Mouse (Mus musculus): Measurements from ENCODE around the gene Zfp511. TPM values are rescaled to one million over a fixed set of nuclear protein-coding genes. Genes with fewer than 3 reads are reported as not detected.
A peak's percentile ranks its signal among the peaks of the same experiment; 100 is the strongest.

Gene Zfp511
- 10 to 100 TPM; 20.2 to 21.9 TPM for total RNA-seq (2021)
- long read RNA-seq, experiment 1, transcript Zfp511-201 (6 exons, 1,076 nt) = major isoform, 11 of 19 reads
- long read RNA-seq, experiment 1, partial matches to known transcripts = 2 of 19 reads
- long read RNA-seq, experiment 1, other reads (novel, unspliced or antisense) = 4 of 19 reads
- long read RNA-seq, experiment 2, transcript Zfp511-201 (6 exons, 1,076 nt) = major isoform, 20 of 33 reads
- long read RNA-seq, experiment 2, partial matches to known transcripts = 3 of 33 reads
- long read RNA-seq, experiment 2, other reads (novel, unspliced or antisense) = 7 of 33 reads

DNA sequence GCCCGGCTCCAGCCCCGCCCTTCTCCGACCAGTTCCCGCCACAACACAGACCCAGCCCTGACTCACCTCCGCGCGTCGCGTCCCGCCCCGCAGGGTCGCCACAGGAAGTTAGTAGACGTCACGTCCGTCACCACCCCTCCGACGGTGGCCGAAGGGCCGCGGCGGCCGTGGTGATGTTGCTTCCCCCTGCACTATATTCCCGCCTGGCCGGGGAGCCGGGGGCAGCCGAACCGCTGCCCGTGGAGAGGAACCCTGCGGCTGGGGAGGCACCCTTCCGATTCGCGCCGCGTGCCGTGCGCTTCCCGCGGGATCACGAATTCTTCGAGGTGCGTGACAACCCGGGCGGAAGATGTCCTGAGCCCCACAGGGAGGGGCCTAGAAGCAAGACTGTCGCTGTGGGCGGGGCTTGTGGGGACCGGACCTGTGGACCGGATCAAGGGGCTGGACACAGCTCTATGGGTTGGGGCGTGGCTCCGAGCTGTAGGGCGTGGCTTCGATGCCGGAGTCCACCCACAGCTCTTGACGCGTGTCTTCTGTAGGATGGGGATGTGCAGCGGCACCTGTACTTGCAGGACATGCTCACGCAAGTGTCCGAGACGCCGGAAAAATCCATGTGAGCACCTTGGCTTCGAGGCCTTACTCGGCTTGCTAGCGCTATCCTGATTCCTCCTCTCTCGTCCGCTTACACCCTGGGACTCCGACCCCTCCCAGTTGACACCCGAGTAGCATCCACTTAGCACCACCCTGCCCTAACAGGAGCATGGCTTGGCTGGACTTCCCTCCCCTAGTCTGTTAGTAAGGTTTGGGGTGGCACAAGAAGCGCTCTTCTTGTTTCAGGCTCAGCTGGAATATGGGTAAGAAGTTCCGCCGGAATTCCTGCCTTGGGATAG, at the start of gene Zfp511, which contains the start of gene Tubgcp2:
Zfp511 (plus strand) TSS at position 111 of the 890 bp plus-strand sequence.
Tubgcp2 (minus strand) TSS at position 389 of the 890 bp plus-strand sequence.
- DNase-seq (ENCODE audit: low spot score in 2 of 2) = peak; percentile 85 to 95

DNA sequence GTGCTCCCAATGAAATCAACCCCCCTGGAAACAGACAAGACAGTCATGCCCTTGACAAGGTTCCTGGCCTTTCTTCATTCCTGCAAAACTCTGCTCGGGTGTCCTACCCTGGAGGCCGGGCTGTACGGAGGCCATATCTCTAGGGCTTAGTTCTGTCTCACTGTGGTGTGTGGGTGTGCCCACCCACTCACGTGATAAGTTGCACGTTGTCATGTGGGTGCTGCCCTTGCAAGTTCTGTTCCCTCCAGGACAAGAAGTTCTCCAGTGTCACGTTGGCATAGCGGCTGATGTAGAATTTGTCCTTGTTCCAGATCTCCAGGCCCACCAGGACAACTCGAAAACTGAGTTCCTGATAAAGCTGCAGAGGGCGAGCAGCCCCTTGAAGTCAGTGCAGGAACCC, 47.9 kb upstream of the Zfp511 start:
- DNase-seq (ENCODE audit: low spot score in 2 of 2) = no peak

DNA sequence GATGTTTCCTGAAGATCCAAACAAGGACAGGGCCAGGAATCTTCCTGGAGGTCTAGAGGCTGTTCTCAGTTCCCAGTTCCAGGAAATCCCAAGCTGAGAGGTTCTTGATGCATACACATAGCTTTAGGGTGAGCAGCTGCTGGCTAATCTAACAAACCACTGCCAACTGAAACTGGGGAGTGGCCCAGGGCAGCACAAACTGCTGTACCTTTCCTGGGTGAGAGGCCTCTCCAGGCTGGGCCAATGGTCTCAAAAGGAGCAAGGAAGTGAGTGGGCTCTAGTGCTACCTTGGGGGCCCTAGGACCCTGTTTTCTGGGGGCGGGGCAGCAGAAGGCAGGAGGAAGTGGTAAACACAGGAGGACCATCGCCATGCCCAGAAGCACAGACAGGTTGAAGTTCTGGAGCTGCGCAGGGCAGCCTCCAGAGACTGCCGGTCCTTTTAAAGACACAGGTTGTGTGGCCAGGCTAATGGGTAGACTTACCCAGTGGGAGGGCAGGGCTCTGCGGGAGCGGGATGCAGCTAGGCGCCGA, 45.3 kb upstream of the Zfp511 start:
- no peak for DNase-seq (ENCODE audit: low spot score in 2 of 2)

- no peak for DNase-seq (ENCODE audit: low spot score in 2 of 2)
Measured at GRCm38 (mm10) chr7:139992406-139992805, 43.8 kb upstream of the Zfp511 start, which contains the start of gene Adam8. Gene Adam8, minus strand, starts transcription at chr7:139992562.

DNA sequence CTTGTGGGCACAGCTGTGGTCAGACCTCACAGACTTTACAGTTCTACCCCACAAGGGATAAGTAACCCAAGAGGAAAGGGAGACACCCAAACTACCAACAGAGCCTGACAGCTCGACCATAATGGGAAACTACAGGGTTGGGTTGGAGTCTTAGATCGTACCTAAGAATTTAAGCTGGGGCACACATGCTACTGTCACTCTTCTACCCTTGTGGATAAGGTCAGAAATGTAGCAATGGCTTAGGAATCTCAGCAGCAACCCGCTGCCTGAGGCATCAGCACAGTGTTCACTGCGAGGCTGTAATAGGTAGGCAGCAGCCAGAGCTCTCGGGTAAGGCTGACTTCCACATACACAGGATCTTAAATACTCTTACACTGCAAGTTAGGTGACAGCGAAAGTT, 42.7 kb upstream of the Zfp511 start:
- no peak for DNase-seq (ENCODE audit: low spot score in 2 of 2)

DNA sequence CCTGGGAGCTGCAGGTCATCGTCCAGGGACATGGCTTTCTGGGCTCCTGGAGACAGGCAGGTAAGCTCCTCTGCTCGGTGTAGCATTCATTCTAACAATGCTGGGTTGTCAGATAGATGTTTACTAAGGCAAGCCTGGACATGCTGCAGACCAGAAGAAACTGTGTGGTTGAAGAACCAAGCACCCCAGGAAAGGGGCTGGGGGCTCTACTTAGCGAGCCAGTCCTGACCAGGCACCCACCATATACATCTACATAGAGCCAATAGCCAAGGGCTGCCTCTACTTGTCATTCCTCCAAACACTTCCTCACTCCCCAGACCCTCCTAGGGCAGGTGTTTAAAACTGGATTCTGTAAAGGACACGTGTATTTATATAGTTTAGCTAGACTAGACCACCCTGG, 42.0 kb upstream of the Zfp511 start:
- DNase-seq (ENCODE audit: low spot score in 2 of 2) = no peak

- DNase-seq (ENCODE audit: low spot score in 2 of 2) = peak in 1 of 2 experiments; percentile 52
Measured at GRCm38 (mm10) chr7:139994676-139995075, 41.5 kb upstream of the Zfp511 start.

DNA sequence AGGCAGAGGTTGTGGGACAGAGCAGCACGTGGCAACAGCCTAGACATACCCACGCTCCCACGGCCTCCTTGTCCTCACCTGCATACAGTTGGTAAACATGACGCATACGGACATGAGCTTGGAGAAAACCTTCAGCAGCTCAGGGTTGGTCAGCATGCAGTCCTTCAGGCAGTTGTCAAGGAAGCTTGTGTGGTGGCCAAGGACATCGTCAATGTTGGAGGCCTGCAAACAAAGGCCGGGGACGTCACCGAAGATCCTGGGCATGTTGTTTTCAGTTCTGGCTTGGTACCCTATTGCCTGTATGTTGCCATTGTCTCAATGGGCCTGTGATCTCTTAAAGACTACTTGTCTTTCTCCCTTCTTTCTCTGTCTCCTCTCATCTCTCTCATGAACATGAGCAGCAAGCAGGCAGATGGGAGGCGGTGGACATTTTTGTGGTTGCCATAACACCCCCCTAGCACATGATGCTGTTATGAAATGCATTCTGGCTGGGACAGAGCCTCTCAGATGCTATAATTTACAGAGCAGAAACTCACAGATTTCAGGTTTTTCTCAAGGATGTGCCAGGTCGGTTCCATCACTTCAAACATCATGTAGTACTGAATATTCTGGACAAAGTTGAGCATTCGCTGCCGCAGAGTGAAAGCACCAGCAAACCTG, 37.4 kb upstream of the Zfp511 start:
- DNase-seq (ENCODE audit: low spot score in 2 of 2) = no peak

- no peak for DNase-seq (ENCODE audit: low spot score in 2 of 2)
Measured at GRCm38 (mm10) chr7:140001086-140001740, 35.0 kb upstream of the Zfp511 start.

DNA sequence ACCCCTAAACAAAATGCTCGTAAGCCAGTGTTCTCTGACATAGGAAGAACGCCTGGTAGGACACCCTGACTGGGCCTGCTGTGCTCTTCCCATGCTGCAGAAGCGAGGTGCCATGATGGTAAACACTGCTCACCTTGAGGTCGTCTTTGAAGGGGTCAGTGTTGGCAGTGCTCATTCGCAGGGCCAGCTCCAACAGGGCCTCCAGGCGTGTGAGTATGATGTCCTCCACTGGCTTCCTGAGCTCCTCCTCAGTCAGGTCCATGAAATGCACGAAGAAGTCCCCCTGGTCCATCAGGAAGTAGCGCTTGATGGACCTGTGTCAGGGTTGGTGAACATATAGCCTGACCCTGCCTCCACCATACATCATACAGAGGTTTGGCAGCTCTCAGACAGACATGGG, 31.5 kb upstream of the Zfp511 start:
- DNase-seq (ENCODE audit: low spot score in 2 of 2) = no peak

DNA sequence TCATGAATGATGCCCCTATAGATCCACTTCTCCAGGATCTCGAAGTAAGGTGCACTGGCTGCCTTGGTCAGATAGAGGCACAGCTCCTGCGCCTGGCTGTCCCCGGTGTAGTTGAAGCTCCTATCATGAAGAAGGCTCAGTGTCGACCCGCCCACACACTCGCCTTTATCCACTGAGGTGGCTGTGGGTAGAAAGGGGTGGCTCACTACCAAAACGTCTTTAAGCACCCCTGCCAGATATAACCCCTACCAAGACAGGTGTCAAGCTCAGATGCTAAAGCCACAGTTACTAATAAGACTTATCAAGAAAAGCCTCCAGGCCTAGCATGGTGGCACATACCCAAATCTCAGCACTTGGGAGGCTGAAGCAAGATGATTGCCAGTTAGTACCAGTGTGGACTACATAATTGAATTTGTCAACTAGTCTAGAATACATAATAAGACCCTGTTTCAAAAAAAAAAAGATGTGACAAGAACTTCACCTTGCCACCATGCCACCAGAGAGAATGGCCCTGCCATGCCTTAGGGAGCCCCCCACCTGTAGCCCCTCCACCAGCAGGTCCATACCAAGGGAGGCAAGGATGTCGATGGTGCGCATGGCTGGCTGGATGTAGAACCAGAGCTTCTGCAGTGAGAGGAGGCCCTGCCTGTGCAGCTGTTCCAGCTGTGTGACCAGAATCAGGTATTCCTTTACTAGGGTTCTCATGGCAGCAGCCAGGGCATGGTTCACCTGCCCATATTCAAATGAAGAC, 29.2 kb upstream of the Zfp511 start:
- no peak for DNase-seq (ENCODE audit: low spot score in 2 of 2)

- no peak for DNase-seq (ENCODE audit: low spot score in 2 of 2)
Measured at GRCm38 (mm10) chr7:140007781-140008180, 28.4 kb upstream of the Zfp511 start.

GRCm38 (mm10) chr7:140011336-140011735, 24.9 kb upstream of the Zfp511 start:
- no peak for DNase-seq (ENCODE audit: low spot score in 2 of 2)

- no peak for DNase-seq (ENCODE audit: low spot score in 2 of 2)
Measured at GRCm38 (mm10) chr7:140031771-140032170, 4.4 kb upstream of the Zfp511 start.

DNA sequence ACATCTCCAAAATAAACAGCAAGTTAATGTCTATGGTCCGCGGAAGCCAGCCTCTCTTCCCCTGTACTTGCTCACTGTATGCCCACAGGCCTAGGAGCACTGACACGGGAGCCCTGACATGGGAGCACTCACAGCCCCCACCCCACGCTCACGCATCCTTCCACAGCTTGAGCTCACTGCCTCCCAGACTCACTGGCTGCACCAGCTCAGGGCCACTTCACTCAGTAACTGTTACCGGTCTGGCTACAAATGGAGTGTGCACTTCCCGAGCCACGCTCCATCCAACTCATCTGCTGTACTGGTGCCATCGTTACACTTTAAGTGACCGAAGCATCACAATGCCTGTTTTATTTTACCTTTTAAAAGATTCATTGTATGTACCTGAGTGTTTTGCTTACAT, 3.8 kb upstream of the Zfp511 start:
- no peak for DNase-seq (ENCODE audit: low spot score in 2 of 2)

GRCm38 (mm10) chr7:140033386-140033785, 2.8 kb upstream of the Zfp511 start:
- DNase-seq (ENCODE audit: low spot score in 2 of 2) = no peak

- DNase-seq (ENCODE audit: low spot score in 2 of 2) = no peak
Measured at GRCm38 (mm10) chr7:140035456-140035855, 735 bp upstream of the Zfp511 start.

GRCm38 (mm10) chr7:140037171-140037555, 972 bp downstream of the Zfp511 start:
- DNase-seq (ENCODE audit: low spot score in 2 of 2) = no peak

- no peak for DNase-seq (ENCODE audit: low spot score in 2 of 2)
Measured at GRCm38 (mm10) chr7:140042728-140043127, 6.5 kb downstream of the Zfp511 start.

GRCm38 (mm10) chr7:140045546-140045945, 9.4 kb downstream of the Zfp511 start:
- DNase-seq (ENCODE audit: low spot score in 2 of 2) = no peak

Data from adrenal gland, postnatal 4 days (tissue).